Mouse (Mus musculus) right cerebral cortex, postnatal 4 days (tissue): Measurements from ENCODE around the gene Bhlhe23.

Source experiments
- DNase-seq: peaks from one replicate; pipeline ENCODE4 v3.0.0-alpha.2; 2022

Gene Bhlhe23

GRCm38 (mm10) chr2:180724585-180725413, 51.9 kb downstream of the Bhlhe23 start, which contains the start of gene Slc17a9:
Slc17a9 (plus strand) TSS chr2:180725263.
- no peak for DNase-seq
